Mouse (Mus musculus): ENCODE data around the gene Eri3.
A peak's percentile ranks its signal among the peaks of the same experiment; 100 is the strongest.

DNA sequence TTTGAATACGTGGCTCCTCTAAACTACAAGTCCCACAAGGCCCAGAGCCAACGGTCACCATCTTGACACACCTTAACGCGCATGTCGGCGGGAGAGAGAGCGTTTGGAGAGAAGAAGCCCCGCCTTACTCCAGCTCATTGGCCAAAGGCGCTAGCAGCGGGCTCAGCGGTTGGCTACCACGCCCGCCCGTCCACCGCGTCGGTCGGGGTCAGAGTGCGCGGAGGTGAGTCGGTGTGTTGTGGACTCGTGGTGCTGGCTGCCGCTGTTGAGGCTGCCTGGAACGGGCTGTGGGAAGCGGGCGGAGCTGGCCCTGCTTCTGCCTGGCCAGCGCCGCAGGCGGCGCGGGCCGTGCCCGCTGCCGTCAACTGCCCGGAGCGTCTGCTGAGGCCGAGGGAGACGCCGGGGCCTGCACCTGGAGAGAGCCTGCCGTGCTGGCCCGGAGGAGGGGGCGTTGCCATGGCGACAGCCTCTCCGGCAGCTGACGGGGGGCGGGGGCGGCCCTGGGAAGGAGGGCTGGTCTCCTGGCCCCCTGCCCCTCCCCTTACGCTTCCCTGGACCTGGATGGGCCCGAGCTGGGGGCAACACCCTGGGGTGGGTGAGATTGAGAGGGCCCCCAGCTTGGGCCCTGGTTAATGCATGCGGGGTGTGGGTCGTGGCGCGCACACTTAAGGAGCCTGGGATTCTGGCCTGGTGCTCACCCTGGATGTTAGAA lies at the start of gene Eri3:
- TF ChIP-seq CTCF (IDR thresholded peaks at IDR 0.05; ENCODE audit: control insufficient read depth, insufficient read depth, insufficient read length) = no peak
- no peak for TF ChIP-seq USF1 (IDR thresholded peaks at IDR 0.05; ENCODE audit: low read depth)
- no peak for TF ChIP-seq CEBPB (IDR thresholded peaks at IDR 0.05; ENCODE audit: low read depth)
- no peak for TF ChIP-seq MYOD1 (IDR thresholded peaks at IDR 0.05; ENCODE audit: control insufficient read depth, insufficient read length, low read depth)
- no peak for TF ChIP-seq FOSL1 (IDR thresholded peaks at IDR 0.05; ENCODE audit: insufficient read depth, low read length, poor library complexity, severe bottlenecking)
- peak; percentile 79 for TF ChIP-seq MAX (IDR thresholded peaks at IDR 0.05)

Measured in C2C12 (cell line).